Mouse (Mus musculus): ENCODE measurements around the gene Cd164l2.

GRCm38 (mm10) chr4:133203591-133203990 lies 8.3 kb upstream of the Cd164l2 start:
- TF ChIP-seq POLR2A (IDR thresholded peaks at IDR 0.05; ENCODE audit: control insufficient read depth, low read depth, low read length) (no peak), CTCF (IDR thresholded peaks at IDR 0.05; ENCODE audit: control insufficient read depth, insufficient read depth, insufficient replicate concordance, low read depth, low read length) (no peak)

Data from testis, adult 2 months (tissue).